Mouse (Mus musculus): ENCODE measurements around the gene Tanc2.

Tanc2 gene

GRCm38 (mm10) chr11:105648026-105648425 lies 58.2 kb downstream of the Tanc2 start:
- no peak for DNase-seq (ENCODE audit: low spot score)

GRCm38 (mm10) chr11:105654616-105655015 lies 64.8 kb downstream of the Tanc2 start:
- no peak for DNase-seq (ENCODE audit: low spot score)

GRCm38 (mm10) chr11:105655335-105655734 lies 65.5 kb downstream of the Tanc2 start:
- DNase-seq (ENCODE audit: low spot score), result no peak

- DNase-seq (ENCODE audit: low spot score), result no peak
Measured at GRCm38 (mm10) chr11:105667879-105668278, 78.1 kb downstream of the Tanc2 start.

GRCm38 (mm10) chr11:105678996-105679395 lies 89.2 kb downstream of the Tanc2 start:
- DNase-seq (ENCODE audit: low spot score), result no peak

GRCm38 (mm10) chr11:105684747-105685146 lies 95.0 kb downstream of the Tanc2 start:
- no peak for DNase-seq (ENCODE audit: low spot score)

- DNase-seq (ENCODE audit: low spot score), result no peak
Measured at GRCm38 (mm10) chr11:105700528-105700927, 110.7 kb downstream of the Tanc2 start.

GRCm38 (mm10) chr11:105719660-105720059 lies 129.9 kb downstream of the Tanc2 start:
- no peak for DNase-seq (ENCODE audit: low spot score)

- no peak for DNase-seq (ENCODE audit: low spot score)
Measured at GRCm38 (mm10) chr11:105731541-105731940, 141.8 kb downstream of the Tanc2 start.

- no peak for DNase-seq (ENCODE audit: low spot score)
Measured at GRCm38 (mm10) chr11:105731989-105732531, 142.3 kb downstream of the Tanc2 start.

- no peak for DNase-seq (ENCODE audit: low spot score)
Measured at GRCm38 (mm10) chr11:105743171-105743570, 153.4 kb downstream of the Tanc2 start.

- DNase-seq (ENCODE audit: low spot score), result no peak
Measured at GRCm38 (mm10) chr11:105749297-105750071, 159.7 kb downstream of the Tanc2 start.

- DNase-seq (ENCODE audit: low spot score), result no peak
Measured at GRCm38 (mm10) chr11:105758561-105759203, 168.9 kb downstream of the Tanc2 start.

GRCm38 (mm10) chr11:105759413-105759812 lies 169.6 kb downstream of the Tanc2 start:
- no peak for DNase-seq (ENCODE audit: low spot score)

GRCm38 (mm10) chr11:105760346-105760745 lies 170.6 kb downstream of the Tanc2 start:
- no peak for DNase-seq (ENCODE audit: low spot score)

- DNase-seq (ENCODE audit: low spot score), result no peak
Measured at GRCm38 (mm10) chr11:105777802-105778201, 188.0 kb downstream of the Tanc2 start.

GRCm38 (mm10) chr11:105792501-105792900 lies 202.7 kb downstream of the Tanc2 start:
- no peak for DNase-seq (ENCODE audit: low spot score)

- no peak for DNase-seq (ENCODE audit: low spot score)
Measured at GRCm38 (mm10) chr11:105803686-105804085, 213.9 kb downstream of the Tanc2 start.

- DNase-seq (ENCODE audit: low spot score), result no peak
Measured at GRCm38 (mm10) chr11:105804776-105805175, 215.0 kb downstream of the Tanc2 start.

- no peak for DNase-seq (ENCODE audit: low spot score)
Measured at GRCm38 (mm10) chr11:105807103-105807502, 217.3 kb downstream of the Tanc2 start.

GRCm38 (mm10) chr11:105823246-105823645 lies 233.5 kb downstream of the Tanc2 start:
- no peak for DNase-seq (ENCODE audit: low spot score)

- DNase-seq (ENCODE audit: low spot score), result no peak
Measured at GRCm38 (mm10) chr11:105823759-105824158, 234.0 kb downstream of the Tanc2 start.

- DNase-seq (ENCODE audit: low spot score), result no peak
Measured at GRCm38 (mm10) chr11:105828175-105828574, 238.4 kb downstream of the Tanc2 start.
